Mouse (Mus musculus) retina, embryonic 14.5 days (tissue): ENCODE results near the gene Clec1b.

ENCODE experiments used
- DNase-seq: peaks from one replicate; pipeline ENCODE4 v3.0.0-alpha.2; 2015; ENCODE audit warnings: low spot score

The Clec1b gene

GRCm38 (mm10) chr6:129396997-129397396 lies at the start of gene Clec1b:
Gene Clec1b (plus strand): TSS chr6:129397297.
- DNase-seq, result no peak

GRCm38 (mm10) chr6:129349524-129350352 lies 47.4 kb upstream of the Clec1b start:
- DNase-seq, result no peak

GRCm38 (mm10) chr6:129351091-129351490 lies 46.0 kb upstream of the Clec1b start:
- no peak for DNase-seq

GRCm38 (mm10) chr6:129355774-129356173 lies 41.3 kb upstream of the Clec1b start:
- DNase-seq, result no peak

GRCm38 (mm10) chr6:129356430-129356829 lies 40.7 kb upstream of the Clec1b start:
- no peak for DNase-seq

- DNase-seq, result no peak
Observed at GRCm38 (mm10) chr6:129359515-129359914, 37.6 kb upstream of the Clec1b start.

- DNase-seq, result no peak
Observed at GRCm38 (mm10) chr6:129363942-129364341, 33.2 kb upstream of the Clec1b start.

- peak; percentile 91 for DNase-seq
Observed at GRCm38 (mm10) chr6:129365959-129366359, 31.1 kb upstream of the Clec1b start.

- DNase-seq, result no peak
Observed at GRCm38 (mm10) chr6:129369374-129370132, 27.5 kb upstream of the Clec1b start.

- no peak for DNase-seq
Observed at GRCm38 (mm10) chr6:129374937-129375471, 22.1 kb upstream of the Clec1b start.

GRCm38 (mm10) chr6:129380454-129380853 lies 16.6 kb upstream of the Clec1b start:
- no peak for DNase-seq

GRCm38 (mm10) chr6:129381736-129382135 lies 15.4 kb upstream of the Clec1b start:
- DNase-seq, result no peak

GRCm38 (mm10) chr6:129383466-129383865 lies 13.6 kb upstream of the Clec1b start:
- DNase-seq, result no peak

- no peak for DNase-seq
Observed at GRCm38 (mm10) chr6:129385000-129385399, 12.1 kb upstream of the Clec1b start.

GRCm38 (mm10) chr6:129385774-129386173 lies 11.3 kb upstream of the Clec1b start, which contains the start of gene Clec12b:
Gene Clec12b (minus strand): TSS chr6:129385874.
- DNase-seq, result no peak

- DNase-seq, result peak; percentile 47
Observed at GRCm38 (mm10) chr6:129393087-129393720, 3.9 kb upstream of the Clec1b start.

- no peak for DNase-seq
Observed at GRCm38 (mm10) chr6:129393732-129394131, 3.4 kb upstream of the Clec1b start.

GRCm38 (mm10) chr6:129399945-129400344 lies 2.8 kb downstream of the Clec1b start:
- DNase-seq, result no peak

- DNase-seq, result no peak
Observed at GRCm38 (mm10) chr6:129402404-129402803, 5.3 kb downstream of the Clec1b start.

- no peak for DNase-seq
Observed at GRCm38 (mm10) chr6:129403391-129403790, 6.3 kb downstream of the Clec1b start.

- DNase-seq, result no peak
Observed at GRCm38 (mm10) chr6:129405999-129406398, 8.9 kb downstream of the Clec1b start.

- no peak for DNase-seq
Observed at GRCm38 (mm10) chr6:129407324-129407723, 10.2 kb downstream of the Clec1b start.
